Mouse (Mus musculus): ENCODE measurements around the gene Ltbp4. TPM values are rescaled to one million over a fixed set of nuclear protein-coding genes. Genes with fewer than 3 reads are reported as not detected.
A peak's percentile ranks its signal among the peaks of the same experiment; 100 is the strongest.

Gene Ltbp4
- polyA plus RNA-seq, 1 experiment = 28.2 TPM

GRCm38 (mm10) chr7:27355261-27355660 lies 17.8 kb upstream of the Ltbp4 start:
- WGBS = 10% methylated on average over 14 of the region's 14 CpGs
- TF ChIP-seq POLR2A (IDR thresholded peaks at IDR 0.05; ENCODE audit: borderline replicate concordance, insufficient read depth, low read length) = no peak
- no peak for TF ChIP-seq CTCF (IDR thresholded peaks at IDR 0.05; ENCODE audit: borderline replicate concordance, insufficient read depth, low read depth, low read length)

GRCm38 (mm10) chr7:27354783-27355182 lies 17.3 kb upstream of the Ltbp4 start:
- TF ChIP-seq CTCF (IDR thresholded peaks at IDR 0.05; ENCODE audit: borderline replicate concordance, insufficient read depth, low read depth, low read length) (no peak), POLR2A (IDR thresholded peaks at IDR 0.05; ENCODE audit: borderline replicate concordance, insufficient read depth, low read length) (no peak)
- DNase-seq = no peak
- Histone ChIP-seq H3K27ac (ENCODE audit: insufficient read depth, low read length) (no peak overlapping the region), H3K27me3 (ENCODE audit: control insufficient read depth, insufficient read depth, low read length) (no peaks in the 10 kb centered on the region), H3K4me1 (ENCODE audit: control insufficient read depth, insufficient read depth, low read length) (no peaks in the 10 kb centered on the region), H3K4me3 (replicated peaks; ENCODE audit: insufficient read depth, low read depth, low read length) (no peak overlapping the region)
- WGBS = 62% methylated on average over 4 of the region's 4 CpGs

More at GRCm38 (mm10) chr7:27355261-27355660, 17.8 kb upstream of the Ltbp4 start:
- Histone ChIP-seq H3K27me3 (ENCODE audit: control insufficient read depth, insufficient read depth, low read length) (no peaks in the 10 kb centered on the region), H3K4me1 (ENCODE audit: control insufficient read depth, insufficient read depth, low read length) (no peaks in the 10 kb centered on the region), H3K4me3 (replicated peaks; ENCODE audit: insufficient read depth, low read depth, low read length) (peak overlapping the region; percentile 88), H3K27ac (ENCODE audit: insufficient read depth, low read length) (no peak overlapping the region)
- DNase-seq = no peak

- no peak overlapping the region for H3K27ac ChIP-seq (ENCODE audit: insufficient read depth, low read length)
- DNase-seq = peak in 1 of 2 experiments; percentile 72
- no peaks in the 10 kb centered on the region for H3K4me1 ChIP-seq (ENCODE audit: control insufficient read depth, insufficient read depth, low read length)
- TF ChIP-seq POLR2A (IDR thresholded peaks at IDR 0.05; ENCODE audit: borderline replicate concordance, insufficient read depth, low read length) (no peak), CTCF (IDR thresholded peaks at IDR 0.05; ENCODE audit: borderline replicate concordance, insufficient read depth, low read depth, low read length) (no peak)
- 39% methylated on average over 6 of the region's 6 CpGs for WGBS
- H3K27me3 ChIP-seq (ENCODE audit: control insufficient read depth, insufficient read depth, low read length) = no peaks in the 10 kb centered on the region
- H3K4me3 ChIP-seq (replicated peaks; ENCODE audit: insufficient read depth, low read depth, low read length) = no peak overlapping the region
Measured at GRCm38 (mm10) chr7:27354144-27354543, 16.7 kb upstream of the Ltbp4 start.

DNA sequence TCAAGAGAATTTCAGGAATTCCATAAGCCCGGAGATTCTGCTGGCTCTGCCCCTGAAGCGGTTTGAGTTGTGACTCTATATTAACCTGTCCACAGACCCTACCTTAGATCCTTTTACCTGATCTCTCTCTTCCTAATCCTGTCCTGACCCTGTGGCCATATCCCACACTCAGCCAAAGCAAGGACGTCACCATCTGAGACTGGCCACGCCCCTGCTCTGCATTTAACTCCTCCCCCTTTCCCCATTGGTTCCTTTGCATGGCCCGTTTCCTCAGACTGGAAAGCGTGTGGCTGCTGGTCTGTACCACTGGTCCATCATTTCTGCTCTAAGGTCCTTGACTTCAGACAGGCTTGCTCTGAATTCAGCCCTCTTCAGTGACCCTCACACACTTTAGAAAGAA lies 8.0 kb upstream of the Ltbp4 start:
- WGBS = 45% methylated on average over 6 of the region's 6 CpGs

GRCm38 (mm10) chr7:27342595-27342994 lies 5.1 kb upstream of the Ltbp4 start:
- TF ChIP-seq POLR2A (IDR thresholded peaks at IDR 0.05; ENCODE audit: borderline replicate concordance, insufficient read depth, low read length) (no peak), CTCF (IDR thresholded peaks at IDR 0.05; ENCODE audit: borderline replicate concordance, insufficient read depth, low read depth, low read length) (no peak)
- Histone ChIP-seq H3K4me1 (ENCODE audit: control insufficient read depth, insufficient read depth, low read length) (no peaks in the 10 kb centered on the region; the same call in 1 of the 2 replicates), H3K27me3 (ENCODE audit: control insufficient read depth, insufficient read depth, low read length) (no peaks in the 10 kb centered on the region; the same call in 1 of the 2 replicates), H3K27ac (ENCODE audit: insufficient read depth, low read length) (no peak overlapping the region), H3K4me3 (replicated peaks; ENCODE audit: insufficient read depth, low read depth, low read length) (no peak overlapping the region)
- whole genome bisulfite sequencing = 55% methylated on average over 4 of the region's 4 CpGs
- no peak for DNase-seq

More for the DNA sequence above, 8.0 kb upstream of the Ltbp4 start:
- no peak overlapping the region for H3K27ac ChIP-seq (ENCODE audit: insufficient read depth, low read length)
- H3K4me1 ChIP-seq (ENCODE audit: control insufficient read depth, insufficient read depth, low read length) = no peaks in the 10 kb centered on the region
- no peaks in the 10 kb centered on the region for H3K27me3 ChIP-seq (ENCODE audit: control insufficient read depth, insufficient read depth, low read length)
- TF ChIP-seq CTCF (IDR thresholded peaks at IDR 0.05; ENCODE audit: borderline replicate concordance, insufficient read depth, low read depth, low read length) = no peak
- TF ChIP-seq POLR2A (IDR thresholded peaks at IDR 0.05; ENCODE audit: borderline replicate concordance, insufficient read depth, low read length) = no peak
- H3K4me3 ChIP-seq (replicated peaks; ENCODE audit: insufficient read depth, low read depth, low read length) = no peak overlapping the region
- DNase-seq = peak in 1 of 2 experiments; percentile 9

- WGBS = 27% methylated on average over 7 of the region's 7 CpGs
- Histone ChIP-seq H3K27me3 (ENCODE audit: control insufficient read depth, insufficient read depth, low read length) (no peaks in the 10 kb centered on the region; the same call in 1 of the 2 replicates), H3K27ac (ENCODE audit: insufficient read depth, low read length) (no peak overlapping the region), H3K4me1 (ENCODE audit: control insufficient read depth, insufficient read depth, low read length) (peaks cover 3% of the 10 kb centered on the region; the same call in 1 of the 2 replicates), H3K4me3 (replicated peaks; ENCODE audit: insufficient read depth, low read depth, low read length) (no peak overlapping the region)
- DNase-seq = no peak
- TF ChIP-seq POLR2A (IDR thresholded peaks at IDR 0.05; ENCODE audit: borderline replicate concordance, insufficient read depth, low read length) (no peak), CTCF (IDR thresholded peaks at IDR 0.05; ENCODE audit: borderline replicate concordance, insufficient read depth, low read depth, low read length) (no peak)
Measured at GRCm38 (mm10) chr7:27339519-27339918, 2.0 kb upstream of the Ltbp4 start.

GRCm38 (mm10) chr7:27339114-27339513 lies 1.6 kb upstream of the Ltbp4 start:
- no peak for DNase-seq
- no peak overlapping the region for H3K27ac ChIP-seq (ENCODE audit: insufficient read depth, low read length)
- TF ChIP-seq POLR2A (IDR thresholded peaks at IDR 0.05; ENCODE audit: borderline replicate concordance, insufficient read depth, low read length) (no peak), CTCF (IDR thresholded peaks at IDR 0.05; ENCODE audit: borderline replicate concordance, insufficient read depth, low read depth, low read length) (no peak)
- H3K4me3 ChIP-seq (replicated peaks; ENCODE audit: insufficient read depth, low read depth, low read length) = no peak overlapping the region
- H3K27me3 ChIP-seq (ENCODE audit: control insufficient read depth, insufficient read depth, low read length) = peaks cover 2% of the 10 kb centered on the region; the same call in 1 of the 2 replicates
- WGBS = 52% methylated on average over 4 of the region's 4 CpGs
- peaks cover 3% of the 10 kb centered on the region; the same call in 1 of the 2 replicates for H3K4me1 ChIP-seq (ENCODE audit: control insufficient read depth, insufficient read depth, low read length)

Data from cerebellum, adult 2 months (tissue).